Mouse (Mus musculus) C3H10T1/2 (cell line): ENCODE data around the gene H2-DMa. TPM values are rescaled to one million over a fixed set of nuclear protein-coding genes. Genes with fewer than 3 reads are reported as not detected.

Source experiments
- polyA plus RNA-seq, 2 experiments: library from polyadenylated mRNA; unstranded; fragments of >200 nt; fragmentation: generic; extraction: Trizol; gene quantifications; one replicate each; pipeline ENCODE4 v1.2.1; 2012; ENCODE audit warnings: missing spikeins in 2 of 2

H2-DMa gene
- 10 to 100 TPM in 1 of 2 experiments, 1 to 10 TPM in 1; 5.1 to 26.0 TPM for polyA plus RNA-seq

GRCm38 (mm10) chr17:34119249-34120179, at the start of gene H2-DMa:
Gene H2-DMa (plus strand): TSS chr17:34119541.

GRCm38 (mm10) chr17:34092197-34092875, 27.0 kb upstream of the H2-DMa start, which contains the start of gene H2-Oa:
Gene H2-Oa (plus strand): TSS chr17:34092340.

GRCm38 (mm10) chr17:34122188-34122984, 3.0 kb downstream of the H2-DMa start, which contains the start of gene Brd2:
Gene Brd2 (minus strand): TSS chr17:34122634.

GRCm38 (mm10) chr17:34143033-34143432, 23.7 kb downstream of the H2-DMa start, which contains the start of gene H2-DMb2:
Gene H2-DMb2 (plus strand): TSS chr17:34143307.

GRCm38 (mm10) chr17:34152923-34153322, 33.6 kb downstream of the H2-DMa start, which contains the start of gene H2-DMb1:
Gene H2-DMb1 (plus strand): TSS chr17:34153072.

GRCm38 (mm10) chr17:34187261-34187916, 68.0 kb downstream of the H2-DMa start, which contains the start of the genes Tap1 and Psmb9:
Gene Tap1 (plus strand): TSS chr17:34187553.
Gene Psmb9 (minus strand): TSS chr17:34187764.

Other genes starting within 250 kb of the H2-DMa start
- not detected for gene Gm7029, start 245.7 kb upstream of the H2-DMa start, polyA plus RNA-seq
- 10 to 100 TPM; 39.2 to 77.3 TPM for gene Kifc1, start 228.9 kb upstream of the H2-DMa start, polyA plus RNA-seq
- gene Platr17, start 214.4 kb upstream of the H2-DMa start, polyA plus RNA-seq: under 1 TPM in 1 of 2 experiments, not detected in 1; 0.06 TPM
- gene Daxx, start 210.1 kb upstream of the H2-DMa start, polyA plus RNA-seq: 10 to 100 TPM; 13.4 to 31.0 TPM
- gene Tapbp, start 203.6 kb upstream of the H2-DMa start, polyA plus RNA-seq: 100 to 1,000 TPM in 1 of 2 experiments, 10 to 100 TPM in 1; 39.2 to 255 TPM
- 10 to 100 TPM; 20.9 to 42.1 TPM for gene Zbtb22, start 203.6 kb upstream of the H2-DMa start, polyA plus RNA-seq
- gene Rgl2, start 190.0 kb upstream of the H2-DMa start, polyA plus RNA-seq: 10 to 100 TPM; 19.9 to 40.0 TPM
- 100 to 1,000 TPM; 122 to 253 TPM for gene Pfdn6, start 179.2 kb upstream of the H2-DMa start, polyA plus RNA-seq
- 10 to 100 TPM; 25.4 to 28.0 TPM for gene Wdr46, start 178.9 kb upstream of the H2-DMa start, polyA plus RNA-seq
- gene B3galt4, start 168.1 kb upstream of the H2-DMa start, polyA plus RNA-seq: 1 to 10 TPM in 1 of 2 experiments, under 1 TPM in 1; 0.66 to 1.2 TPM
- 10 to 100 TPM; 20.0 to 36.5 TPM for gene Vps52, start 163.7 kb upstream of the H2-DMa start, polyA plus RNA-seq
- 100 to 1,000 TPM; 437 to 511 TPM for gene Rps18, start 163.5 kb upstream of the H2-DMa start, polyA plus RNA-seq
- 10 to 100 TPM in 1 of 2 experiments, 1 to 10 TPM in 1; 4.9 to 16.7 TPM for gene H2-K1, start 119.2 kb upstream of the H2-DMa start, polyA plus RNA-seq
- gene Ring1, start 94.9 kb upstream of the H2-DMa start, polyA plus RNA-seq: 10 to 100 TPM; 21.3 to 55.6 TPM
- 10 to 100 TPM; 28.3 to 67.1 TPM for gene H2-Ke6, start 91.5 kb upstream of the H2-DMa start, polyA plus RNA-seq
- 100 to 1,000 TPM; 129 to 161 TPM for gene Slc39a7, start 87.9 kb upstream of the H2-DMa start, polyA plus RNA-seq
- gene Rxrb, start 87.7 kb upstream of the H2-DMa start, polyA plus RNA-seq: 10 to 100 TPM; 41.4 to 60.6 TPM
- 1 to 10 TPM in 1 of 2 experiments, under 1 TPM in 1; 0.06 to 3.6 TPM for gene Col11a2, start 80.1 kb upstream of the H2-DMa start, polyA plus RNA-seq
- not detected for gene H2-Oa, start 27.2 kb upstream of the H2-DMa start, polyA plus RNA-seq
- 100 to 1,000 TPM in 1 of 2 experiments, 10 to 100 TPM in 1; 56.1 to 145 TPM for gene Brd2, start 3.1 kb downstream of the H2-DMa start, polyA plus RNA-seq
- under 1 TPM; 0.04 to 0.47 TPM for gene H2-DMb2, start 23.8 kb downstream of the H2-DMa start, polyA plus RNA-seq
- under 1 TPM; 0.12 to 0.91 TPM for gene H2-DMb1, start 33.5 kb downstream of the H2-DMa start, polyA plus RNA-seq
- gene Tap1, start 68.0 kb downstream of the H2-DMa start, polyA plus RNA-seq: 1 to 10 TPM in 1 of 2 experiments, under 1 TPM in 1; 0.30 to 5.7 TPM
- gene Psmb9, start 68.2 kb downstream of the H2-DMa start, polyA plus RNA-seq: 1 to 10 TPM in 1 of 2 experiments, under 1 TPM in 1; 0.21 to 2.7 TPM
- gene Psmb8, start 78.2 kb downstream of the H2-DMa start, polyA plus RNA-seq: 1 to 10 TPM in 1 of 2 experiments, under 1 TPM in 1; 0.05 to 1.6 TPM
- gene Tap2, start 84.0 kb downstream of the H2-DMa start, polyA plus RNA-seq: 10 to 100 TPM in 1 of 2 experiments, under 1 TPM in 1; 0.12 to 13.2 TPM
- gene H2-Ob, start 119.4 kb downstream of the H2-DMa start, polyA plus RNA-seq: not detected
- not detected for gene H2-Ab1, start 138.1 kb downstream of the H2-DMa start, polyA plus RNA-seq
- not detected for gene H2-Aa, start 168.3 kb downstream of the H2-DMa start, polyA plus RNA-seq
- gene H2-Eb1, start 186.3 kb downstream of the H2-DMa start, polyA plus RNA-seq: under 1 TPM in 1 of 2 experiments, not detected in 1; 0.04 TPM
- not detected for gene H2-Eb2, start 206.1 kb downstream of the H2-DMa start, polyA plus RNA-seq
- gene Btnl2, start 235.3 kb downstream of the H2-DMa start, polyA plus RNA-seq: not detected